8 mouse cellular contexts compared by ENCODE assay signal in genomic region chr4:149444964-149445701, GRCm38 (mm10). TPM values are rescaled to one million over a fixed set of nuclear protein-coding genes. Genes with fewer than 3 reads are reported as not detected.
DNase-seq lines count a peak whose midpoint lies in the region; ATAC-seq and TF ChIP-seq lines count a peak whose summit lies in the region.

No protein-coding gene starts in this region.

- peak overlapping the region; percentile 84 for H3K27ac ChIP-seq in heart, embryonic 15.5 days
- H3K27ac ChIP-seq in liver, embryonic 14.5 days, result peak overlapping the region; percentile 6
- peak overlapping the region; percentile 86 for H3K27ac ChIP-seq in neural tube, embryonic 11.5 days (ENCODE audit: low read depth, low read length)
- H3K27ac ChIP-seq in stomach, postnatal 0 days (replicated peaks), result peak overlapping the region; percentile 70

- peak overlapping the region; percentile 40 for H3K4me3 ChIP-seq in heart, embryonic 15.5 days
- peak overlapping the region; percentile 39 to 45 for H3K4me3 ChIP-seq in liver, embryonic 14.5 days (ENCODE audit: insufficient read depth in 1 of 2, low read depth in 2 of 2, low read length in 2 of 2)
- H3K4me3 ChIP-seq in neural tube, embryonic 11.5 days (ENCODE audit: low read depth, low read length), result peak overlapping the region; percentile 20; the same call in 1 of the 2 replicates
- peak overlapping the region; percentile 10; the same call in 1 of the 2 replicates for H3K4me3 ChIP-seq in stomach, postnatal 0 days (ENCODE audit: low read depth, low read length)

- peak; percentile 96 for ATAC-seq in CD4-positive, CD25-positive, alpha-beta regulatory T cell, adult 4 months
- ATAC-seq in heart, embryonic 15.5 days (replicated peaks; ENCODE audit: insufficient number of reproducible peaks, insufficient read depth, low FRiP score, low read depth), result peak; percentile 94
- ATAC-seq in liver, embryonic 14.5 days (ENCODE audit: insufficient read depth), result peak; percentile 90
- ATAC-seq in neural tube, embryonic 11.5 days (ENCODE audit: insufficient read depth, low FRiP score, low TSS enrichment), result peak; percentile 97
- peak; percentile 98 for ATAC-seq in stomach, postnatal 0 days (ENCODE audit: low FRiP score, low TSS enrichment)

- no peak for TF ChIP-seq EP300 in liver, embryonic 14.5 days (IDR thresholded peaks at IDR 0.05; ENCODE audit: low read depth)
- peak; percentile 19 for TF ChIP-seq EP300 in stomach, postnatal 0 days (optimal IDR thresholded peaks at IDR 0.05)

- H3K4me1 ChIP-seq in heart, embryonic 15.5 days (replicated peaks), result peaks cover 24% of the 10 kb centered on the region
- peaks cover 4 to 18% of the 10 kb centered on the region in 2 experiments; a peak in 3 of 4 replicates for H3K4me1 ChIP-seq in liver, embryonic 14.5 days (replicated peaks; ENCODE audit: control insufficient read depth in 2 of 2, insufficient read depth in 2 of 2, low read length in 1 of 2)
- peaks cover 2% of the 10 kb centered on the region; the same call in 1 of the 2 replicates for H3K4me1 ChIP-seq in neural tube, embryonic 11.5 days (ENCODE audit: control insufficient read depth, insufficient read depth, low read length)
- peaks cover 3% of the 10 kb centered on the region; the same call in 1 of the 2 replicates for H3K4me1 ChIP-seq in stomach, postnatal 0 days (replicated peaks; ENCODE audit: control insufficient read depth, insufficient read depth)

- peak overlapping the region; percentile 51 for H3K9ac ChIP-seq in heart, embryonic 15.5 days
- H3K9ac ChIP-seq in liver, embryonic 14.5 days (replicated peaks), result peak overlapping the region; percentile 51
- peak overlapping the region; percentile 72 for H3K9ac ChIP-seq in neural tube, embryonic 11.5 days (ENCODE audit: low read length)
- H3K9ac ChIP-seq in stomach, postnatal 0 days (ENCODE audit: low read length), result peak overlapping the region; percentile 41

- H3K36me3 ChIP-seq in heart, embryonic 15.5 days, result no peaks in the 10 kb centered on the region
- no peaks in the 10 kb centered on the region for H3K36me3 ChIP-seq in liver, embryonic 14.5 days (replicated peaks; ENCODE audit: control insufficient read depth, insufficient read depth, low read depth)
- no peaks in the 10 kb centered on the region for H3K36me3 ChIP-seq in neural tube, embryonic 11.5 days (ENCODE audit: control insufficient read depth, insufficient read depth, low read length)
- no peaks in the 10 kb centered on the region for H3K36me3 ChIP-seq in stomach, postnatal 0 days (ENCODE audit: control insufficient read depth, insufficient read depth, low read length)

- H3K9me3 ChIP-seq in heart, embryonic 15.5 days (replicated peaks), result no peaks in the 10 kb centered on the region
- H3K9me3 ChIP-seq in liver, embryonic 14.5 days (ENCODE audit: control insufficient read depth, low read length), result no peaks in the 10 kb centered on the region
- H3K9me3 ChIP-seq in neural tube, embryonic 11.5 days (ENCODE audit: control insufficient read depth, low read length), result no peaks in the 10 kb centered on the region
- no peaks in the 10 kb centered on the region for H3K9me3 ChIP-seq in stomach, postnatal 0 days (ENCODE audit: control insufficient read depth, low read length)

- no peaks in the 10 kb centered on the region for H3K27me3 ChIP-seq in heart, embryonic 15.5 days
- no peaks in the 10 kb centered on the region for H3K27me3 ChIP-seq in liver, embryonic 14.5 days (ENCODE audit: control insufficient read depth, insufficient read depth, low read length)
- H3K27me3 ChIP-seq in neural tube, embryonic 11.5 days (ENCODE audit: control insufficient read depth, insufficient read depth, low read length), result no peaks in the 10 kb centered on the region
- H3K27me3 ChIP-seq in stomach, postnatal 0 days (ENCODE audit: control insufficient read depth, insufficient read depth, low read length), result no peaks in the 10 kb centered on the region

- WGBS in heart, embryonic 15.5 days, result under 1% methylated on average over 36 of the region's 36 CpGs
- WGBS in liver, embryonic 14.5 days (ENCODE audit: insufficient replicate concordance), result under 1% methylated on average over 36 of the region's 36 CpGs
- WGBS in neural tube, embryonic 11.5 days, result under 1% methylated on average over 36 of the region's 36 CpGs
- under 1% methylated on average over 36 of the region's 36 CpGs for WGBS in stomach, postnatal 0 days

- peak overlapping the region; percentile 64 for H3K4me2 ChIP-seq in heart, embryonic 15.5 days
- H3K4me2 ChIP-seq in liver, embryonic 14.5 days (ENCODE audit: low read depth), result peak overlapping the region; percentile 79
- H3K4me2 ChIP-seq in neural tube, embryonic 11.5 days (ENCODE audit: low read depth), result peak overlapping the region; percentile 47
- H3K4me2 ChIP-seq in stomach, postnatal 0 days (replicated peaks; ENCODE audit: low read depth), result peak overlapping the region; percentile 52

- DNase-seq in c-Kit-negative CD71-positive TER-119-positive erythroid progenitor cells, embryonic 14.5 days (ENCODE audit: low read depth, low spot score), result peak; percentile 50
- DNase-seq in fibroblast of lung, adult 2 months (ENCODE audit: low read depth), result peak; percentile 85
- DNase-seq in kidney, postnatal 25 days, result peak; percentile 93 to 95
- DNase-seq in liver, embryonic 14.5 days (ENCODE audit: low read depth in 3 of 3, low spot score in 3 of 3), result peak; percentile 78 to 80 (median 79)
- peak; percentile 96 for DNase-seq in neural tube, embryonic 11.5 days (ENCODE audit: low spot score)
- peak; percentile 95 for DNase-seq in stomach, postnatal 0 days (ENCODE audit: low spot score)

- TF ChIP-seq CTCF in liver, embryonic 14.5 days (IDR thresholded peaks at IDR 0.05; ENCODE audit: low read depth), result peak; percentile 96
- TF ChIP-seq CTCF in stomach, postnatal 0 days (IDR thresholded peaks at IDR 0.05; ENCODE audit: low read depth), result peak; percentile 99

RNA-seq across cellular contexts. Expression of gene Rbp7, which starts 9.6 kb away (rescaled TPM):
- polyA plus RNA-seq in CD4-positive, CD25-positive, alpha-beta regulatory T cell, adult 4 months (2017; shearing (Covaris generic)), result not detected
- 7.8 and 13.6 TPM in 2 replicates for polyA plus RNA-seq in heart, embryonic 15.5 days (2015; fragmentation: Nextera tagmentation; extraction: Ambion mirVana)
- polyA plus RNA-seq in liver, embryonic 14.5 days (2012; rRNA removed), result not detected in 2 replicates
- not detected in 2 replicates for polyA plus RNA-seq in liver, embryonic 14.5 days (2014; fragmentation: Nextera tagmentation; extraction: Ambion mirVana)
- polyA plus RNA-seq in neural tube, embryonic 11.5 days (2014; fragmentation: Nextera tagmentation; extraction: Ambion mirVana), result not detected in 2 replicates
- 6.3 and 7.7 TPM in 2 replicates for polyA plus RNA-seq in stomach, postnatal 0 days (2015; fragmentation: Nextera tagmentation; extraction: Ambion mirVana)

RNA-seq across cellular contexts. Expression of gene Ube4b, which starts 18.6 kb away (rescaled TPM):
- 10 to 100 TPM; 18.9 to 19.2 TPM for polyA plus RNA-seq in CD4-positive, CD25-positive, alpha-beta regulatory T cell, adult 4 months (2017; shearing (Covaris generic))
- 27.2 and 35.6 TPM in 2 replicates for polyA plus RNA-seq in heart, embryonic 15.5 days (2015; fragmentation: Nextera tagmentation; extraction: Ambion mirVana)
- 14.6 and 16.7 TPM in 2 replicates for polyA plus RNA-seq in liver, embryonic 14.5 days (2012; rRNA removed)
- polyA plus RNA-seq in liver, embryonic 14.5 days (2014; fragmentation: Nextera tagmentation; extraction: Ambion mirVana), result 8.2 and 11.3 TPM in 2 replicates
- polyA plus RNA-seq in neural tube, embryonic 11.5 days (2014; fragmentation: Nextera tagmentation; extraction: Ambion mirVana), result 61.4 and 68.8 TPM in 2 replicates
- 14.4 and 15.8 TPM in 2 replicates for polyA plus RNA-seq in stomach, postnatal 0 days (2015; fragmentation: Nextera tagmentation; extraction: Ambion mirVana)

RNA-seq across cellular contexts. Expression of gene Tmem274, which starts 32.0 kb away (rescaled TPM):
- polyA plus RNA-seq in CD4-positive, CD25-positive, alpha-beta regulatory T cell, adult 4 months (2017; shearing (Covaris generic)), result under 1 TPM in 1 of 2 experiments, not detected in 1; 0.73 TPM
- 0.35 and 0.48 TPM in 2 replicates for polyA plus RNA-seq in heart, embryonic 15.5 days (2015; fragmentation: Nextera tagmentation; extraction: Ambion mirVana)
- polyA plus RNA-seq in liver, embryonic 14.5 days (2012; rRNA removed), result not detected in 2 replicates
- not detected in 2 replicates for polyA plus RNA-seq in liver, embryonic 14.5 days (2014; fragmentation: Nextera tagmentation; extraction: Ambion mirVana)
- not detected in 2 replicates for polyA plus RNA-seq in neural tube, embryonic 11.5 days (2014; fragmentation: Nextera tagmentation; extraction: Ambion mirVana)
- polyA plus RNA-seq in stomach, postnatal 0 days (2015; fragmentation: Nextera tagmentation; extraction: Ambion mirVana), result not detected in 2 replicates

RNA-seq across cellular contexts. Expression of gene Nmnat1, which starts 39.9 kb away (rescaled TPM):
- polyA plus RNA-seq in CD4-positive, CD25-positive, alpha-beta regulatory T cell, adult 4 months (2017; shearing (Covaris generic)), result 1 to 10 TPM; 7.3 to 8.2 TPM
- polyA plus RNA-seq in heart, embryonic 15.5 days (2015; fragmentation: Nextera tagmentation; extraction: Ambion mirVana), result 11.5 and 12.7 TPM in 2 replicates
- polyA plus RNA-seq in liver, embryonic 14.5 days (2012; rRNA removed), result 3.2 and 3.8 TPM in 2 replicates
- 4.7 and 5.9 TPM in 2 replicates for polyA plus RNA-seq in liver, embryonic 14.5 days (2014; fragmentation: Nextera tagmentation; extraction: Ambion mirVana)
- polyA plus RNA-seq in neural tube, embryonic 11.5 days (2014; fragmentation: Nextera tagmentation; extraction: Ambion mirVana), result 14.6 and 14.9 TPM in 2 replicates
- 6.1 and 6.5 TPM in 2 replicates for polyA plus RNA-seq in stomach, postnatal 0 days (2015; fragmentation: Nextera tagmentation; extraction: Ambion mirVana)

RNA-seq across cellular contexts. Expression of gene Lzic, which starts 39.9 kb away (rescaled TPM):
- 10 to 100 TPM; 29.0 to 43.3 TPM for polyA plus RNA-seq in CD4-positive, CD25-positive, alpha-beta regulatory T cell, adult 4 months (2017; shearing (Covaris generic))
- 29.8 and 30.6 TPM in 2 replicates for polyA plus RNA-seq in heart, embryonic 15.5 days (2015; fragmentation: Nextera tagmentation; extraction: Ambion mirVana)
- 5.6 and 9.1 TPM in 2 replicates for polyA plus RNA-seq in liver, embryonic 14.5 days (2012; rRNA removed)
- 14.9 and 15.5 TPM in 2 replicates for polyA plus RNA-seq in liver, embryonic 14.5 days (2014; fragmentation: Nextera tagmentation; extraction: Ambion mirVana)
- 49.4 and 59.3 TPM in 2 replicates for polyA plus RNA-seq in neural tube, embryonic 11.5 days (2014; fragmentation: Nextera tagmentation; extraction: Ambion mirVana)
- 18.9 and 22.5 TPM in 2 replicates for polyA plus RNA-seq in stomach, postnatal 0 days (2015; fragmentation: Nextera tagmentation; extraction: Ambion mirVana)

Comparison
In these comparisons a context has a peak if more than half of its experiments do, and no peak if none do; other contexts are left out.
1. Peak in every context shown above with its lines: DNase-seq, ATAC-seq, H3K4me3 ChIP-seq and H3K27ac ChIP-seq.
2. H3K27ac ChIP-seq: peak in every context shown above with its lines; median percentile 86 in neural tube, embryonic 11.5 days; 84 in heart, embryonic 15.5 days; 70 in stomach, postnatal 0 days; 6 in liver, embryonic 14.5 days.